Mouse (Mus musculus) urinary bladder, postnatal 25 days (tissue): ENCODE data around the gene Olfr190.
"Not testable (repeated sequence)": the region's sequence is repeated elsewhere in the genome, so short reads cannot be mapped to it uniquely, and the experiment has no call there.

ENCODE experiments used
- DNase-seq: peaks from one replicate; pipeline ENCODE4 v3.0.0; 2022; ENCODE audit warnings: low spot score

Gene Olfr190

DNA sequence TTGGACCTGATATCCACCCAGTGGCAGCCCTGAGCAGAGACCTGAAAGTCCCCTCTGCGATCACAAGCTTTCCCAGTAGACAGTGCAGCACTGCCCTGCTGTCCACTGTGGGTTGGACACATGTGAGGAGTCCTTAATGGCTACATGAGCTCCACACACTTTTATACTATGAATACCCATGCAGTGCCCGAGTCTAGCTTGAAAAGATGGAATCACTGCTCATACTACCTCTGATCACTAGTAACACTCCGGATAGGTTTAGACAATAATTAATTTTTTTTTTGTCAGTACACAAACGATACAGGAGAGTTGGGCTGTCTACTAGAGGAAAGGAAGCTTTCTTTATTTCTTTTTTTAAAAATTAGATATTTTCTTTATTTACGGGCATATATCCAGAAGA is at the start of gene Olfr190:
TSS of gene Olfr190 (minus strand) at position 101 of the 400 bp plus-strand sequence.
- DNase-seq = no peak

DNA sequence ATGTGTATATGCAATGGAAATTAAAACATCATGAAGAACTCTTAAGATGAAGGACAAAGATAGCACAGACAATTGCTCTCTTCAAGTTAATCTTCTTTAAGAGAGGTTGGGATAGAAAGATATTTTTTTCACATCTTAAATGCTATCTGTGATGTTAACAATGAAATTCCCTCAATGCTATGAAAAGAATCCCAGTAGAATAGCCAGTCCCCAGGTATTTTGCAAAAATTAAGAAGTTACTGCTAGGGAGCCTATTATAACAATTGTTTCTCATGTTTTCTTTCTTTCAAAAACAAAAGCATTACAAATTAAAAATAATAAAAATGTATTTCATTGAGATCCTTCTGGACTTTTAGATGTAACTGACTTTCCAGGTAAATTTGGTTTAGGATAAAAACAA is 43.2 kb upstream of the Olfr190 start, which contains the start of gene Olfr194:
TSS of gene Olfr194 (minus strand) at position 101 of the 400 bp plus-strand sequence.
- DNase-seq = no peak

- DNase-seq = no peak
Observed at GRCm38 (mm10) chr16:59111781-59112180, 34.0 kb upstream of the Olfr190 start, which contains the start of gene Olfr193. Gene Olfr193 (minus strand): TSS chr16:59111881.

GRCm38 (mm10) chr16:59108522-59108921 is 30.7 kb upstream of the Olfr190 start:
- not testable (repeated sequence) for DNase-seq

DNA sequence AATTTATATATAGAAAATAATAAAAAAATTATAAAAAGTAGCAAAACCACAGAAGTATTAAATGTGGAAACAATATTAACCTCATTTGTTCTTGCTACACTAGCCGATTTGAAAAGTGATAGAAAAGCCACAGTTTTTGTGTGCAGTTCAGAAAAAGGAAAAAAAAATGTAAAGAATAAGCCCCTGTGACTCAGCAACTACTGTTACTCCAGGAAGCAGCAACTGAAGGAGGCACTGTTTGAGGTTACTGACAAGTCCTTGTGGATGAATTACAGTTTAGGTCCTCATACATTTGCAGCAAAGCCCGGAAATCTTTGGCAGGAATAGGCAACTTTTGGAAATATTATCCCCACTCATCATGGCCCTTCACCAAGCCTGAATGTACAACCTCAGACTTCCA is 27.5 kb upstream of the Olfr190 start:
- no peak for DNase-seq

DNA sequence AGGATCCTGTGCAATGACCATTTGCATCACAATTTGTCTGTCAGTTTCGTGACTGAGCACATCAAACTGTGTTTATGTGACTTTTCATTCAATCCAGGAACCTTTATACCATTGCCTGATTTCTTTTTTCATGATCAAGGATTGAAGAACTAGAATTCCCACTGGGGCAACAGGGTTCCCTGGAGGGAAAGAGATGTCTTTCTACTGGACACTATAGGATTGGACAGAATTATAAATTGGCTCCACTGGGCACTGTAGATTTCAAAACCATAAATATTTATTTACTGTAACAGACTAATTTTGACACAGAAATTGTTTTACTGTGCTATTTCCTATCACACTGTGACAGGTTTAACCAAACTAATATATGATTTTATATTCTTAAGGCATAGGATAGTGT is 11.9 kb upstream of the Olfr190 start, which contains the start of gene Olfr191:
TSS of gene Olfr191 (minus strand) at position 101 of the 400 bp plus-strand sequence.
- DNase-seq = not testable (repeated sequence)

- DNase-seq = not testable (repeated sequence)
Observed at GRCm38 (mm10) chr16:59081113-59081512, 3.3 kb upstream of the Olfr190 start.

GRCm38 (mm10) chr16:59073520-59073919 is 4.3 kb downstream of the Olfr190 start:
- DNase-seq = no peak

DNA sequence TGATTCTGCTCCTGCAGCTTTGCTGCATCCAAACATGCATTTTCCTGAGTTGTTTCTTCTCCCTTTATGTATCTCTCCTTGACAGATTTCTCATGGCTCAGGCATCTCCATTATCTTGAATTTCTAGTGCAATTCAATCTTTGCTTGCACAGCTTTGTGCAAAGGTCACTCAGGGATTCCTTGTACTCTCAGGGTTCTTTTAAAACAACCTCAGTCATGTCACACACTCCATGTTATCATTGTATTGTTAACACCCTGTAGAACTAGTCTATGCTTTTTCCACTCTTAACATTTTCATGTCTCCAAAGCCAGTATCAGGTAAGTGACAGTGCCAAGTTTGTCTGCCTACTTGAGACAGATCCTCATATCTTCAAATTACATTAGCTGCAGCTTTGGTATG is 6.0 kb downstream of the Olfr190 start:
- DNase-seq = no peak

DNA sequence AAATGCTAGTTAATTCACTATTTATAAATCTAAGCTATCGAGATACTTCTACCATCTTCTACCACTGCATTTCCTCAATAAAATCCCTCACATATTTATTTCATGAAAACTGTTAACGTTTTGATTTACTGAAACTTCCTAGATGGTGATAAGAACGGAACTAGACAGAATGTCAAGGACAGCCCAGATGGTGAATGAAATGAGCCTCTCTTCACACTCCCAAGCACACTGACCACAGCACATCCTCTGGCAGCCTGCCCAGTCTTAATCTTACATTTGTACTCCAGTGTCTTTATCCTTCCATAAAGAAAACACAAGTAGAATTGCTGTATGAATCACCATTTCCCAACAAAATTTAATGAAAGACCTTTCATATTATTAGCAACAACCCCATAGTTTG is 15.4 kb downstream of the Olfr190 start:
- DNase-seq = not testable (repeated sequence)

- DNase-seq = not testable (repeated sequence)
Observed at GRCm38 (mm10) chr16:59049286-59049685, 28.5 kb downstream of the Olfr190 start.

DNA sequence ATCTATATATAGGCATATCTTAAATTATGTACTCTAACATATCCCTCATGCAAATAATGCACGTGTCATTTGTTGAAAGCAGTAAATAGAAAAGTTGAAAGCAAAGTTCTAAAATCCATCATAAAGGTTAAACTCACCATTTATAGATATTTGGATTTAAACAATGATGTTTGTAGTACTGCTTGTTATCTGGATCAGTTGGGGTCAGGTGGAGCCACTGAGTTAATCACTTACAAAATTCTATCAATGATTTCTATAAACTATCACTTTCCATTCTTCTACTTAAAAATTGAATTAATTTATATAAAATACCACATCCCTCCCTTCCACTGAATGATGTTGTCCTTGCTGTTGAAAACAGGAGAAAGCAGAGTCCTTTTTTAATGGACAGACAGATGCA is 28.9 kb downstream of the Olfr190 start:
- DNase-seq = no peak

- no peak for DNase-seq
Observed at GRCm38 (mm10) chr16:59047579-59047978, 30.2 kb downstream of the Olfr190 start.

DNA sequence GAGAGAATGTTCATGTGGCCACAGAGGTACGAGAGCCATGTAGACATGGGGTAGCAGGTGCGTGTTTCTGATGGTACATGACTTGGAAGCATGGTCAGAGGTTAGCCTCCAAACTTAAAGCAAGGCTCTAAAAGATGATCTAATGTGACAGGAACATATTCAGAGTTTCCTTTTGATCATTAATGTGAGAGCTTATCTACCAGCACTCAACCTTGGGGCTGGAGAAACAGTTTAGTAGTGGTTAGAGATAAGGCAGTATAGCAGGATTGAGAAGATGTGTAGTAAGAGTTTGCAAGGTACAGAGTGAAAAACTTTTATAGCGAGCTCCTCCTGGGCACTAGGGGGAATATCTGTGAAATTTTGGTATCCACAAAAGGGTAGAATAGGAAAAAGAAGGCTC is 32.0 kb downstream of the Olfr190 start:
- no peak for DNase-seq

- DNase-seq = no peak
Observed at GRCm38 (mm10) chr16:59039710-59040109, 38.1 kb downstream of the Olfr190 start, which contains the start of gene Olfr187. Gene Olfr187 (minus strand): TSS chr16:59039767.

DNA sequence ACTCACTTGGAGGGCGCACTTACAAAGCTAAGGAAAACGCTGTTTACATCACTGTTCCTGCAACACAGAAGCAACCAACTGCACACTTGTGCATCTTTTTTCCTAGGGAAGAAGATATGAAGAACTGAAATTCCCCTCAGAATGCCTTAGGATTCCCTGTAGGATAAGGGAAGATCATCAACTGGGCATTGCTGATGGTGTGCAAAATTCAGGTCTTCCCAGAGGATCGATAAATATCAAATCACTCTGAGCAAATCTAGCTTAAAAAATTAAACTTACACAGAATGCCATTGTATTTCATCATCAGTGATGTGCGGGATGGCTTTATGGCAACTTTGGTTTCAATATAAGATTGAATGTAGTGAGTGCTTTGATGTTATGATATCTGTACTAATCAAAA is 47.6 kb downstream of the Olfr190 start, which contains the start of gene Olfr186:
TSS of gene Olfr186 (minus strand) at position 101 of the 400 bp plus-strand sequence.
- DNase-seq = no peak
